Mouse (Mus musculus): ENCODE data around the gene Gm8909.

DNA sequence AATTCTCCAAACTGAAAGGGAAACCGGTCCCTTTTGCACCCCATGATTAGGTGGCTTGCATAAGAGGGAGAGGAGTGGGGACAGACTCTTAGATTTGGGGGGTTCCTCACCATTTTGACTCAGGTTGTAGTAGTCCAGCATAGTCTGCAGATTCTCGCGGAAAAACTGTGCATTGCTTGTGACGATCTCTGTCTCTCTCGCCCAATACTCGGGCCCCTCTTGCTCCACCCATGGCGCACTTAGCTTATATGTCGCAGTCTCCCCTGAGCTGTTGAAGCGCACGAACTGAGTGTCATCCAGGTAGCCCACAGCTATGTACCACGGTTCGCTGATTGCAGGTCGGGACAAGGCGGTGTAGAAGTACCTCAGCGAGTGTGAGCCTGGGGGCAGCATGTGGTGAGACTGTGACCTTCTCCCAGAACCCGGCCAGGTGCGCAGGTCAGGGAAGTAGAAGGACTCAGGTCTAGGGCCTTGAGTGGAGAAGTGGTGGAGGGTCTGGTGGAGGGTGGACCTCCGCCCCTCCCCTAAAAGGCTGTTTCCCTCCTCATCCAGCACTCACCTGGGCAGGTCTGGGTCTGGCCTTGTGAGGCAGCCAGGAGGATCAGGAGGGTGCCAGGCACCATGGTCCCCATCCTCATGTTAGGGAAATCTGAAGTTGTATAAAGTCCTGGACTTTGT is 21.3 kb upstream of the Gm8909 start:
- no peak for TF ChIP-seq NELFE (IDR thresholded peaks at IDR 0.05; ENCODE audit: low read depth, low read length)
- TF ChIP-seq POLR2A (IDR thresholded peaks at IDR 0.05; ENCODE audit: low read depth, low read length): no peak
- no peak for TF ChIP-seq ZNF384 (IDR thresholded peaks at IDR 0.05; ENCODE audit: low read depth, low read length)
- TF ChIP-seq CTCF (conservative IDR thresholded peaks at IDR 0.05 in 1 of 2, IDR thresholded peaks at IDR 0.05 in 1 of 2; ENCODE audit: low read depth in 2 of 2, low read length in 2 of 2): no peak
- TF ChIP-seq USF1 (IDR thresholded peaks at IDR 0.05; ENCODE audit: low read depth, low read length): no peak
- no peak for TF ChIP-seq E2F4 (IDR thresholded peaks at IDR 0.05; ENCODE audit: insufficient replicate concordance, low read depth, low read length)
- no peak for TF ChIP-seq ZKSCAN1 (IDR thresholded peaks at IDR 0.05; ENCODE audit: borderline replicate concordance, low read depth, low read length)
- no peak for TF ChIP-seq BHLHE40 (IDR thresholded peaks at IDR 0.05; ENCODE audit: low read depth, low read length)
- TF ChIP-seq MEF2A (IDR thresholded peaks at IDR 0.05; ENCODE audit: borderline replicate concordance, low read depth, low read length): no peak
- TF ChIP-seq HCFC1 (IDR thresholded peaks at IDR 0.05; ENCODE audit: low read depth, low read length): no peak
- TF ChIP-seq POLR2AphosphoS2 (IDR thresholded peaks at IDR 0.05; ENCODE audit: low read depth, low read length): no peak

All from CH12.LX (cell line).